Mouse (Mus musculus) forebrain, embryonic 15.5 days (tissue): ENCODE measurements at regions not wholly inside any gene's neighbourhood (a gene's known extent, or its start where the extent isn't known, plus 50 kb on each side); places are given as distances from the start of the nearest gene placed in this dataset.
A peak's percentile ranks its signal among the peaks of the same experiment; 100 is the strongest.

Experiments used
- ATAC-seq: fragments of 200-750 bp; cut with Nextera tagmentation; replicated peaks from 2 replicates; pipeline ENCODE4 v1.8.0; 2017; ENCODE audit warnings: mild to moderate bottlenecking, moderate TSS enrichment, moderate library complexity
- H3K27ac ChIP-seq: fragments of 300-500 bp; sonication (generic); replicated peaks from 2 replicates; pipeline ENCODE4 v1.5.1; 2015; ENCODE audit warnings: mild to moderate bottlenecking, inconsistent platforms
- H3K27me3 ChIP-seq: fragments of 300-500 bp; sonication (generic); 2 replicates; pipeline ENCODE4 v1.6.1; 2015; ENCODE audit warnings: inconsistent platforms
- H3K36me3 ChIP-seq: fragments of 300-500 bp; sonication (generic); 2 replicates; pipeline ENCODE4 v1.6.1; 2015; ENCODE audit warnings: mild to moderate bottlenecking, inconsistent platforms
- H3K4me1 ChIP-seq: fragments of 300-500 bp; sonication (generic); 2 replicates; pipeline ENCODE4 v1.6.1; 2015; ENCODE audit warnings: inconsistent platforms
- H3K4me2 ChIP-seq: fragments of 300-500 bp; sonication (generic); replicated peaks from 2 replicates; pipeline ENCODE4 v1.6.1; 2015; ENCODE audit warnings: mild to moderate bottlenecking, inconsistent platforms
- H3K4me3 ChIP-seq: fragments of 300-500 bp; sonication (generic); 2 replicates; pipeline ENCODE4 v1.5.1; 2015; ENCODE audit warnings: mild to moderate bottlenecking, inconsistent platforms
- H3K9ac ChIP-seq: fragments of 300-500 bp; sonication (generic); replicated peaks from 2 replicates; pipeline ENCODE4 v1.6.1; 2015; ENCODE audit warnings: mild to moderate bottlenecking, inconsistent platforms
- H3K9me3 ChIP-seq: fragments of 300-500 bp; sonication (generic); 2 replicates; pipeline ENCODE4 v1.6.1; 2016; ENCODE audit warnings: inconsistent platforms
- WGBS: fragments of 180-500 bp; shearing (Covaris S2); methylation state at CpG from one replicate; pipeline ENCODE4 v1.1.7; 2015; ENCODE audit warnings: mixed read lengths; 5-methylcytosine and 5-hydroxymethylcytosine counted together

DNA sequence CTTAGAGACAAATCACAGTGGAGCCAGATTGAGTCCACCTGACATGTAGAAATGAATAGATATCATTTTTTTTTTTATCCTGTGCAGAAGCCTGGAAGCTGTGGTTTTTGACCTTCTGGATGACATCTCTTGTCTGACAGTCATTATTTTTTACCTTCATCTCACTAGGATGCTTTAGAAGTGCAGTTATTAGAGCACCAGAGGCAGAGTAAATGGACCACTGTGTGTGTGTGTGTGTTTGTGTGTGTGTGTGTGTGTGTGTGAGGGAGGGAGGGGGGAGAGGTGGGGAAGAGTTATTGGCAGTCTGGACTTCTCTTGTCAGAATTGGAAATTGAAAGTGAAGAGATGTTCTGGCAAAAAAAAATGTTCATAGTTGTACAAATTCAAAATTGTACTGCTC is 316.5 kb upstream of the Tmprss15 start:
- H3K4me3 ChIP-seq: no peak overlapping the region
- no peak for ATAC-seq
- no peak overlapping the region for H3K9ac ChIP-seq
- no peaks in the 10 kb centered on the region for H3K36me3 ChIP-seq
- H3K27ac ChIP-seq: no peak overlapping the region
- peaks cover 4% of the 10 kb centered on the region; the same call in 1 of the 2 replicates for H3K4me1 ChIP-seq
- H3K27me3 ChIP-seq: no peaks in the 10 kb centered on the region
- H3K4me2 ChIP-seq: no peak overlapping the region
- H3K9me3 ChIP-seq: no peaks in the 10 kb centered on the region

DNA sequence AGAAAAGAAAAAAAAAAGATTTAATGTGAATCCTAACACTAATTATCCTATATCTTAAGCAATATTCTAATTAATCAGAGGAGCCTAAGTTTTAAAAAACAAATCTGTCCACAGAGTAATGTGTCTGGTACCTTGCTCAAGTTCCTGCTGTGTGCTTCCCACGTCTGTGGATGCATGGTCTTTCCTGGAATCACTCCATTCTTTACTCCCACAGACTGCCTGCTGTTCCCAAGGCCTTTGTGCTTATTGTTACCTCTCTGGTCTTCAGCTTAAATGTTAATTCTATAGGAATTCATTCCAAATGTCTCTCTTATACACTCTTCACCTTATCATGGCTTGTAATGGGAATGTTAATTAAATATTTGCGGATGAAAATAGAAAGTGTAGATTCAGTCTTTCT is 315.3 kb upstream of the Tmprss15 start:
- peaks cover 4% of the 10 kb centered on the region; the same call in 1 of the 2 replicates for H3K4me1 ChIP-seq
- WGBS: 31% methylated on average over 2 of the region's 2 CpGs

DNA sequence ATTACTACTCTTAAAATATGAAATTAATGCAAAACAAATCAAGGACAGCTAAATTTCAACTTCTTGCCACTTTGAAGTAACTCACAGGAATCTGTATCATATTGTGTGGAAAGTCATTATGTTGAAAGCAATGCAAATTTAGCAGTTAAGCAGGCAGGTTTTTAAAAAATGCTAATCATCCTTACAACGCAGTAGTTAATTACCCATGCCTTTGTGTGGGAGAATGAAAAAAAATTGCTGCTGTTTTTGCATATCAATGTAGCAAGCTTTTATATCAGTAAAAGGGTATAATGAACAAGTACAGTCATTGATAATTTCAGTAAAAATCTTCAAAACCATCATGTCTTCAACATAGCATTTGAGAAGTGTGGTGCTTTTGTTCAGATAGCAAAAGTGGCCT is 313.2 kb upstream of the Tmprss15 start:
- H3K9ac ChIP-seq: no peak overlapping the region
- 7% methylated on average over 1 of the region's 1 CpGs for WGBS
- no peak overlapping the region for H3K4me3 ChIP-seq
- H3K27ac ChIP-seq: no peak overlapping the region
- no peak; the same call in 1 of the 2 replicates for ATAC-seq
- H3K9me3 ChIP-seq: no peaks in the 10 kb centered on the region
- H3K4me1 ChIP-seq: peaks cover 4% of the 10 kb centered on the region; the same call in 1 of the 2 replicates
- H3K36me3 ChIP-seq: no peaks in the 10 kb centered on the region
- no peak overlapping the region for H3K4me2 ChIP-seq
- H3K27me3 ChIP-seq: no peaks in the 10 kb centered on the region

More for the DNA sequence above, 315.3 kb upstream of the Tmprss15 start:
- H3K27ac ChIP-seq: no peak overlapping the region
- no peaks in the 10 kb centered on the region for H3K36me3 ChIP-seq
- no peaks in the 10 kb centered on the region for H3K9me3 ChIP-seq
- H3K4me3 ChIP-seq: no peak overlapping the region
- no peaks in the 10 kb centered on the region for H3K27me3 ChIP-seq
- ATAC-seq: no peak
- no peak overlapping the region for H3K4me2 ChIP-seq
- H3K9ac ChIP-seq: no peak overlapping the region

DNA sequence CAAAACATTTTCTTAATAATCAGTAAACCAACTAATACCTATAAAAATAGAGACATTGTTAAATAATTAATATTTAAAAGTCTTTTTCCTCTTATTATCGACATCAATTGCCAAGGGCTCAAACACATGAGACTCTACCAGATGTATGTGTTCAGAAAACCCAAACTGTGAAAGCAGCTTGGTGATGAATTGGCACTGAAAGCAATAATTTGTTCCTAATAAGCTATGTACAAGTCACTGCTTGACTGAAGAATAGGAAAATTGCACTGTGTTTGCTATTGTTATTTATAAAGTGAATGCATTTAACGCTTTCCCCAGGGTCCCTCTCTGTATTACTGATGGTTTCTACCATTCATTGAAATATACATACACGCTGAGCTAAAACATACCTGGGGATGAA is 309.2 kb upstream of the Tmprss15 start:
- peak; percentile 69; the same call in 1 of the 2 replicates for ATAC-seq
- Histone ChIP-seq H3K4me3 (no peak overlapping the region), H3K9ac (no peak overlapping the region), H3K27ac (no peak overlapping the region), H3K36me3 (no peaks in the 10 kb centered on the region), H3K4me2 (no peak overlapping the region), H3K9me3 (no peaks in the 10 kb centered on the region), H3K4me1 (peaks cover 4% of the 10 kb centered on the region; the same call in 1 of the 2 replicates), H3K27me3 (no peaks in the 10 kb centered on the region)
- WGBS: 54% methylated on average over 3 of the region's 3 CpGs

DNA sequence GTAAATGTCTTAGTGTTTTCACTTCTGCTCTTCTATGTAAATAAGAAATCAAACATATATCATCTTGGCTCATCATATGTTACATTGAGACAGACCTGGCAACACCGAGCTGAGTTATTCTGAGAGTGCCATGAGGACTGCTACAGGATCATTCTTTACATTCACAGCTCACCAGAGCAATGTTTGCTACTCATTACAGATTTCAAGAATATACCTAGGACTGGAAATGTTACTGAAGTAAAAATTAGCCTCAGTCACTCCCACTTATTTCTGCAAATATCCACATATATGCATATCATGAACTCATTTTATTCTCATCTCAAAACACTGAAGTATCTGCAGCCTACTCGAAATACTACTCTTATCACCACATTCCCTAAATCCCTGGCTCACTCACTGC is 307.6 kb upstream of the Tmprss15 start:
- H3K4me2 ChIP-seq: no peak overlapping the region
- no peak overlapping the region for H3K9ac ChIP-seq
- peaks cover under 1% of the 10 kb centered on the region; the same call in 1 of the 2 replicates for H3K4me1 ChIP-seq
- H3K27ac ChIP-seq: no peak overlapping the region
- ATAC-seq: no peak
- H3K27me3 ChIP-seq: no peaks in the 10 kb centered on the region
- H3K36me3 ChIP-seq: no peaks in the 10 kb centered on the region
- H3K9me3 ChIP-seq: no peaks in the 10 kb centered on the region
- WGBS: 69% methylated on average over 2 of the region's 2 CpGs
- H3K4me3 ChIP-seq: no peak overlapping the region

GRCm38 (mm10) chr16:79394425-79394824 is 303.5 kb upstream of the Tmprss15 start:
- Histone ChIP-seq H3K4me2 (no peak overlapping the region), H3K9me3 (no peaks in the 10 kb centered on the region), H3K4me3 (no peak overlapping the region), H3K27me3 (no peaks in the 10 kb centered on the region), H3K27ac (no peak overlapping the region), H3K36me3 (no peaks in the 10 kb centered on the region), H3K9ac (no peak overlapping the region), H3K4me1 (no peaks in the 10 kb centered on the region)
- no peak for ATAC-seq

- H3K27me3 ChIP-seq: no peaks in the 10 kb centered on the region
- H3K4me2 ChIP-seq: no peak overlapping the region
- no peak for ATAC-seq
- no peak overlapping the region for H3K27ac ChIP-seq
- H3K4me1 ChIP-seq: no peaks in the 10 kb centered on the region
- WGBS: 11% methylated on average over 3 of the region's 3 CpGs
- H3K9ac ChIP-seq: no peak overlapping the region
- no peak overlapping the region for H3K4me3 ChIP-seq
- H3K9me3 ChIP-seq: no peaks in the 10 kb centered on the region
- H3K36me3 ChIP-seq: no peaks in the 10 kb centered on the region
Measured at GRCm38 (mm10) chr16:79386421-79386820, 295.5 kb upstream of the Tmprss15 start.

DNA sequence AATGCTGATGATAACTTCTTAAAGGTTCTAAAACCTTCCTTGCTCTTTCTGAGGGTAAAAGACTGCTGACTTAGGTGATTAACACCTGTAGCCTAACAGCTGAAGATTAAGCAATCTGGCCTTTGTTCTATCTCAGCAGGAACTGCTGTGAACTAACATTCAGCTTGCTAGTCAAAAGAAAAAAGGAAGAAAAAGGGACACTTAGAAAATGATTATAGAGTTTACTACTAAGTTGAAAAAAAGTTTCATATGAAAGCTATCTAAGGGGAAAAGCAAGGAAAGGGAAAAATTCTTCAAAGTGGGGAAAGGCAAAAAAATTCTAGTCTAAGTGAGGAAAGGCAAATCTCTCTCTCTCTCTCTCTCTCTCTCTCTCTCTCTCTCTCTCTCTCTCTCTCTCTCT is 259.2 kb upstream of the Tmprss15 start:
- no peak overlapping the region for H3K27ac ChIP-seq
- H3K4me1 ChIP-seq: no peaks in the 10 kb centered on the region
- no peaks in the 10 kb centered on the region for H3K9me3 ChIP-seq
- H3K36me3 ChIP-seq: no peaks in the 10 kb centered on the region
- ATAC-seq: no peak
- no peaks in the 10 kb centered on the region for H3K27me3 ChIP-seq
- no peak overlapping the region for H3K4me2 ChIP-seq
- H3K9ac ChIP-seq: no peak overlapping the region
- H3K4me3 ChIP-seq: no peak overlapping the region

GRCm38 (mm10) chr16:79342453-79342852 is 251.6 kb upstream of the Tmprss15 start:
- H3K4me1 ChIP-seq: no peaks in the 10 kb centered on the region
- H3K4me2 ChIP-seq: no peak overlapping the region
- no peak overlapping the region for H3K9ac ChIP-seq
- 66% methylated on average over 3 of the region's 3 CpGs for WGBS
- H3K4me3 ChIP-seq: no peak overlapping the region
- H3K27me3 ChIP-seq: no peaks in the 10 kb centered on the region
- H3K36me3 ChIP-seq: no peaks in the 10 kb centered on the region
- H3K27ac ChIP-seq: no peak overlapping the region
- no peaks in the 10 kb centered on the region for H3K9me3 ChIP-seq
- ATAC-seq: no peak

GRCm38 (mm10) chr16:79336416-79336815 is 245.5 kb upstream of the Tmprss15 start:
- H3K27ac ChIP-seq: no peak overlapping the region
- H3K4me1 ChIP-seq: no peaks in the 10 kb centered on the region
- no peaks in the 10 kb centered on the region for H3K9me3 ChIP-seq
- no peaks in the 10 kb centered on the region for H3K27me3 ChIP-seq
- H3K4me3 ChIP-seq: no peak overlapping the region
- 75% methylated on average over 2 of the region's 2 CpGs for WGBS
- H3K4me2 ChIP-seq: no peak overlapping the region
- H3K36me3 ChIP-seq: no peaks in the 10 kb centered on the region
- no peak for ATAC-seq
- no peak overlapping the region for H3K9ac ChIP-seq

DNA sequence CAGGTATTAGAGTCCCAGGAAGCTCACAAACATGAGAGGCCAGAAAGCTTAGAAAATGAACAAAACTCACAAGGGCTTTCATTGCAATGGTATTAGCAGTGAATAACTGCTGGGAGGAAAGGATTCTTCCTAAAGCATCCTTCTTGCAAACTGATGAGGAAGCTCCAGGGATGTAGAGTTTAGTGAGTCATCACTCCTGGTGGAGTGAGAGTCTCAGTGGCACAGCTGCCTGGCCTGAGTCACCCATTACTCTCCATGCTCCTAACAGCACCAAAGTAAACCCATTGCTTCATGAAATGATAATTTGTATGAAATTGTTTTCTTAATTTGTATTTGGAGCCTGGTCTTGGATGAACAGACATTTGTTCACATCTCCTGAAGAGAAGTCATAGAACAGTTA is 245.1 kb upstream of the Tmprss15 start:
- H3K4me1 ChIP-seq: no peaks in the 10 kb centered on the region
- H3K4me2 ChIP-seq: no peak overlapping the region
- no peaks in the 10 kb centered on the region for H3K9me3 ChIP-seq
- ATAC-seq: no peak
- no peak overlapping the region for H3K4me3 ChIP-seq
- H3K27ac ChIP-seq: no peak overlapping the region
- H3K27me3 ChIP-seq: no peaks in the 10 kb centered on the region
- H3K9ac ChIP-seq: no peak overlapping the region
- no peaks in the 10 kb centered on the region for H3K36me3 ChIP-seq

DNA sequence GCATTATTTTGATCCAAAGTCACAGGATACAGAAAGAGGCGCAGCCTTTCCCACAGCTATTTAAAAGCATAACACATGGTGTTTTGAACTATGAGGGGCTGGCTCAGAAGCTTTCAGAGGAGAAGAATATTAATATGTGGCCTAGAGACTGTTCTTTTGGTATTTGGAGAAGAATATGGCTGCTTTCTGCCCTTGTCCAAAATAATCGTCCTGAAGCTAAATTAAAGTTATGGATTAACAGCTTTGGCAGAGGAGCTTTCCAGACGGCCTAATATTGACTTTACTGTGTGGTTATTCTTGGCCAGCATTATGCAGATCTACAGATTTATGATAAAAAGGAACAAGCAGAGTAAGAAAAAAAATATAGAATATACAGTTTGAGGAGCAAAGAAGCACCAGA is 222.4 kb upstream of the Tmprss15 start:
- ATAC-seq: no peak
- Histone ChIP-seq H3K27me3 (no peaks in the 10 kb centered on the region), H3K9ac (no peak overlapping the region), H3K36me3 (no peaks in the 10 kb centered on the region), H3K4me2 (no peak overlapping the region), H3K4me1 (no peaks in the 10 kb centered on the region), H3K9me3 (no peaks in the 10 kb centered on the region), H3K4me3 (no peak overlapping the region), H3K27ac (peak overlapping the region; percentile 60)
- 76% methylated on average over 3 of the region's 3 CpGs for WGBS

DNA sequence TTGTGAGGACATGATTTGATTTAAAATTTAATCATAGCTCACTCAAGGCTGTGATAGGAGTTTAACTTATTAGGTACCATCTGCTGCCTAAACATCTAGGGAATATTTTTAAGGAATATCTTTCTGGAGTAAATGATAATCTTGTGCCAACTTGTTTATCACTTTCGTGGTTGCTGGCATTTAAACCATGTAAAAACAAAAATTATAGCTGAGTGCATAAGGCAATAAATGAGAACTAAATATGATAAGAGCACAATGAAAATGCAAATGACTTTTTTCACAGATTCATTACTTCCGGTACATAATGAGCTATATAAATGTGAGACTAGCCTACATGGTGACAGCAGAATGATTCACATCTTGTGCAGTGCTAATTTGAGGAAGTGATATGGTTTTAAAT is 221.8 kb upstream of the Tmprss15 start:
- no peak overlapping the region for H3K27ac ChIP-seq
- 45% methylated on average over 2 of the region's 2 CpGs for WGBS
- H3K9ac ChIP-seq: no peak overlapping the region
- no peaks in the 10 kb centered on the region for H3K27me3 ChIP-seq
- H3K9me3 ChIP-seq: no peaks in the 10 kb centered on the region
- H3K4me1 ChIP-seq: no peaks in the 10 kb centered on the region
- peak; percentile 58; the same call in 1 of the 2 replicates for ATAC-seq
- H3K4me2 ChIP-seq: no peak overlapping the region
- H3K4me3 ChIP-seq: no peak overlapping the region
- H3K36me3 ChIP-seq: no peaks in the 10 kb centered on the region
